Mouse (Mus musculus): Measurements from ENCODE around the gene Me3. TPM values are rescaled to one million over a fixed set of nuclear protein-coding genes. Genes with fewer than 3 reads are reported as not detected.

The Me3 gene
- total RNA-seq, 2 experiments from 2014 or later, result 100 to 105 TPM

GRCm38 (mm10) chr7:89809400-89809799, 177.2 kb downstream of the Me3 start:
- no peak for DNase-seq (ENCODE audit: low spot score in 2 of 2)

GRCm38 (mm10) chr7:89828436-89829065, 196.4 kb downstream of the Me3 start:
- no peak for DNase-seq (ENCODE audit: low spot score in 2 of 2)

GRCm38 (mm10) chr7:89829201-89829600, 197.0 kb downstream of the Me3 start:
- DNase-seq (ENCODE audit: low spot score in 2 of 2), result no peak

- no peak for DNase-seq (ENCODE audit: low spot score in 2 of 2)
Observed at GRCm38 (mm10) chr7:89833521-89833920, 201.3 kb downstream of the Me3 start.

GRCm38 (mm10) chr7:89835566-89835965, 203.4 kb downstream of the Me3 start:
- no peak for DNase-seq (ENCODE audit: low spot score in 2 of 2)

DNA sequence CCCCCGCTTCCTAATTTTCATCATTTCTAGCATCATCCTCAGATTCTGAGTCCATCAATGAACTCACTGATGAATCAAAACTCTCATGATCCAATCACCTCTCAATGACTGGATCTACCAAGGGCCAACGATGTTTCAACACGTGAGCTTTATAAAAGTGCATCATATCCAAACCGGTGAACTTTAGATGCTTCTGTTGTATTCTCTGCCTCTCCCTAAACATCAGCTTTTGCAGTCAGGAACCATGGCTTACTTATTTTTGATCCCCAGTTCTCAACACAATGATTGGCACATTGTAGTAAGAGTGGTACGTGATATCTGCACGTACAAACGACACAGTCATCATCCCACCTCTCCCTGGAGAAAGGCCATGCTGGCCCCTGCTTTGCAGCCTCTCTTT, 204.5 kb downstream of the Me3 start:
- DNase-seq (ENCODE audit: low spot score in 2 of 2), result no peak

- DNase-seq (ENCODE audit: low spot score in 2 of 2), result no peak
Observed at GRCm38 (mm10) chr7:89837841-89838240, 205.6 kb downstream of the Me3 start.

GRCm38 (mm10) chr7:89839721-89840120, 207.5 kb downstream of the Me3 start:
- no peak for DNase-seq (ENCODE audit: low spot score in 2 of 2)

DNA sequence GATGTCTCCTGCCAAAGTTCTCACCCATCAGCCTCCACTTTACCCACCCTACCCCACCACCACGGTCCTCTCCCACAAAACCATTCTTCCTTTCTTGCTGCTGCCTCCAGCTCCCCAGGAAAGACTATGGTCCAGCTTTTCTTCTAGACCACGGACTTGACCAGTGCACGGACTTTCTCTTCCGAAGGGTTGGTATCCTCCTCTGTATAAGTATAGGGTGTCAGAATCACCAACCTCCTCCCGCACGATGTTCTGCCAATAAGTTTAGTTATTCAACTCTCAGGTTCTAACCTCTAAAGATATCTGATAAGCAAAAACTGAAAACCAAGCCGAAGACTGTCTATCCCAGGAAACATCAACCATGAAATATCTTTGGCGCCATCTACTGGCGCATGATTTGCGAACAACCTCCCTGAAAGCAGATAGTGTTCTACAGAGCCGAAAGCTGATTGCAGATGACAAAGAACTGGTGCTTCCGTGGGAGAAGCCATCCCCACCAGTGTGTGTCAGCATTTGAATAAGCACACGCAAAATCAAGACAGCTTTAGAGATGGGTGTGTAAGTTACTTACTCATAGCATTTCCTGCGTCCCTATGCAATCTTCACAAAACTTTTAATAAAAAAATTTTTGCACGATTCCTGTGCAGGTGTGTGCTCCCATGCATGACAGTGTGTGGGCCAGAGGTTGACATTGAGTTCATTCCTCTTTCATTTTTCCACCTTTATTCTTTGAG, 209.6 kb downstream of the Me3 start:
- DNase-seq (ENCODE audit: low spot score in 2 of 2), result peak; percentile 88 to 93

DNA sequence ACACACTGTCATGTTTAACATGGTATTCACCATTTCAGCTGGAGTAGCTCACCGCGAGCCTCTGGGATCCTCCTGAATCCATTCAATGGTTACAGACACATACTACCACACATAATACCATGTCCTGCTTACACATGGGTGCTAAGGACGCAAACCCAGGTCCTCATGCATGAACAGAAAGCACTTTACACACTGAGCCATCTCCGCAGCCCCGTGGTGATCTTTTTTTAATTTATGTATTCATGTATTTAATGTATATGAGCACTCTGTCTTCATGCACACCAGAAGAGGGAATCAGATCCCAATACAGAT, 210.2 kb downstream of the Me3 start:
- no peak for DNase-seq (ENCODE audit: low spot score in 2 of 2)

DNA sequence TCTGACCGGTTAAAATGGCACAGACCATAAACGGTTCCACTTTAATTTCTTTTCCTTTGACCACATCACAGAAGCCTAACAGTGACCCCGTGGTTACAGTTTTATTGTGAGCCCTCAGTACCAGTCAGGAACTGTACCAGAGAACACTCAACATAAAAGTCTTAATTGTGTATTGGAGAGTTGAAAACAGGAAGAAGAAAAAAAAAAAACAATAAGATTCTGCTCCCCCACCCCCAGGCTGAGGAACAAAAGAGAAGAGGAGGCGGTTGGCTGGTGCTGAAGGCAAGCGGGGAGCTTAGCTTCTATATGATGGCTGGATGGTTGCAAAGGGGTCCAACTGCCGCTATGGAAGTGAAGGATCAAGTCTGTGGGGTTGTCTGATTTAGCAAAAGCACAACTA, 210.9 kb downstream of the Me3 start:
- no peak for DNase-seq (ENCODE audit: low spot score in 2 of 2)

GRCm38 (mm10) chr7:89843533-89843932, 211.3 kb downstream of the Me3 start:
- DNase-seq (ENCODE audit: low spot score in 2 of 2), result peak in 1 of 2 experiments; percentile 30

DNA sequence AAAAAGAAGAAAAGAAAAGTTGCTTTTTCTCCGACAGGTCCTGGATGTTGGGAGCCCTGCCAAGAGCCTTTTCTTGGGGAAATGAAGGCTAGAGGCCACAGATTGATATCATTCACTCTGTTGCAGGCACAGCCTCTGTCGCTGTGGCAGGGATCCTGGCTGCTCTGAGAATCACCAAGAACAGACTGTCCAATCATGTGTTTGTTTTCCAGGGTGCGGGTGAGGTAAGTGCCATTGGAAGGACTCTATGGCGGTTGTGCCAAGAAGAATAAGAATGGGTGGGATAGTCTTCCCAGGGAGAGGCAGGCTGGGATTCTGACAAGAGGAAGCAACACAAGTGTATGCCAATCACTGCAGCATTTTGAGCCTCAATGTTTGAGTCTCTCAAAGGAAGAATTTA, 213.5 kb downstream of the Me3 start:
- DNase-seq (ENCODE audit: low spot score in 2 of 2), result no peak

DNA sequence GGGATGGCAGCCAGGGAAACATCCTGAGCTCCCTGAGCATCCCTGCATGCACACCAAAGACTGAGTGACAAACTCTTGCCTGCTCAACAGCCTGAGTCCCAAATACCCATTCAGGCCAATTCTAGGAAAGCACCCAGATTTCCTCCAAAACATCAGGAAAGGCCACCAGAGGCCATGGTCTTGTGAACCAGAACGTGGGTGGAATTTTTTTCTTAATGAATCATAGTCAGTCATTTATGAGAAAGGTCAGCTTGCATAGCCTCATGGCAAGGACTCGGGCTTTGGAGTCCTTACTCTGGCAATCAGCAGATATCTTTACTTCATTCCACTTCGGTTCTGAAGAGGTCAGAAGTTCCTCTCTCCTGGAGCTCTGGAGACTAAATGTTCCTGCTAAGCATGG, 218.3 kb downstream of the Me3 start:
- DNase-seq (ENCODE audit: low spot score in 2 of 2), result no peak

- no peak for DNase-seq (ENCODE audit: low spot score in 2 of 2)
Observed at GRCm38 (mm10) chr7:89852158-89853095, 220.2 kb downstream of the Me3 start.

GRCm38 (mm10) chr7:89853131-89853530, 220.9 kb downstream of the Me3 start:
- DNase-seq (ENCODE audit: low spot score in 2 of 2), result no peak

DNA sequence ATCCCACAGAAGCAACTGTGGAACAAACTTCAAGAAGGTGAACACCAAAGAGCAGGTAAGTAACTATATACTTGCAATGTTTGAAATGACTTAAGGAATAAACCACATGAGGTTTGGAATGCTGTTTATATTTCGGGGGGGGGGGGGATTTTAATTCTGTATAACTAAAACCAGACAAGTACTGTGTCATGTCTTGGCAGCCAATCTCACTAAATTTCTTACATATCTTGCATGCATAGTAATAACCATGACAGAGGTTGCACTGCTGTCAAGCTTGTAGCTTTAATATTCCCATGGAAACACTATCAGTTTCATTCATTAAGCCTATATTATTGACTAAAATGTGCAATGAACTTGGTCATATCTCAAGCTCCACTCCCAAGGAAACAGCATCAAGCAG, 223.0 kb downstream of the Me3 start:
- DNase-seq (ENCODE audit: low spot score in 2 of 2), result no peak

DNA sequence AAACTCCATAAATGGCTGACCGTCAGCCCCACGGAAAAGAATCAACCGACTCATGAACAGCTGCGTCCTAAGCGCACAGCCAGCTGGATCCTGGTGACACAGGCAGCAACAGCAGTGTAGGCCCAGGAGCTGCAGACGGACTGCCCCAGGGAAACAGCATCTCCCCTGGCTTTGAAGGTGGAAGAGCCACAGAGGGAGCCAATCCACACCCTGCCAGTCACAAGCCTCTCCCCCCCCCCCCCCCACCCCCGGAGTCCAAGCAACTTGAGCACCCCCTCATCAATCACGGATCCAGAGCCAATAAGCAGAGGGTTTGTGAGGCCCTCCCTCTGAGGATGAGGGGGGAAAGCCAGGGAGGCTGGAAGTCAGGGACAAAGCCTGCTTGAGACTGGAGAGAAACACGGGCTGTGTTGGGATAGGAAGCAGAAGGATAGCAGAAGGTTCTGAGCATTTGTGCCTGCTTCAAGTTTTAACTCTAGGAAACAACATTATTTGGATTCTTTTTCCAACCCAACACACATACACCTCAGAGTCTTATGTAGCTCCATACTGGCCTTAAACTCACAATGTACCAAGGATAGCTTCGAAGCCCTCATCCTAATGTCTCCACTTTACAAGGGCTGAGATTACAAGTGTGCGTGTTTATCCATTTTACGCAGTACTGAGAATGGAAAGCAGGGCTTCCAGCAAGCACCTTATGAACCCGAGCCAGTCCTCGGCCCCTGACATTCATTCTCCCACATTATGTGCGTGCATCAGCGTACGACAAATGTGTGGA, 224.4 kb downstream of the Me3 start:
- DNase-seq (ENCODE audit: low spot score in 2 of 2), result no peak

GRCm38 (mm10) chr7:89864769-89865168, 232.6 kb downstream of the Me3 start:
- no peak for DNase-seq (ENCODE audit: low spot score in 2 of 2)

GRCm38 (mm10) chr7:89867221-89867620, 235.0 kb downstream of the Me3 start:
- no peak for DNase-seq (ENCODE audit: low spot score in 2 of 2)

GRCm38 (mm10) chr7:89879686-89880085, 247.5 kb downstream of the Me3 start:
- no peak for DNase-seq (ENCODE audit: low spot score in 2 of 2)

Measured in left cerebral cortex, adult 18-20 months (tissue).